Mouse (Mus musculus) NIH3T3 (cell line): Measurements from ENCODE around the gene H2-DMa.
A peak's percentile ranks its signal among the peaks of the same experiment; 100 is the strongest.

Experiments
- DNase-seq: peaks from one replicate; pipeline ENCODE4 v3.0.0-alpha.2; 2012; ENCODE audit warnings: low read depth

Gene H2-DMa

GRCm38 (mm10) chr17:34164202-34164895 is 45.0 kb downstream of the H2-DMa start:
- DNase-seq: peak; percentile 59

DNA sequence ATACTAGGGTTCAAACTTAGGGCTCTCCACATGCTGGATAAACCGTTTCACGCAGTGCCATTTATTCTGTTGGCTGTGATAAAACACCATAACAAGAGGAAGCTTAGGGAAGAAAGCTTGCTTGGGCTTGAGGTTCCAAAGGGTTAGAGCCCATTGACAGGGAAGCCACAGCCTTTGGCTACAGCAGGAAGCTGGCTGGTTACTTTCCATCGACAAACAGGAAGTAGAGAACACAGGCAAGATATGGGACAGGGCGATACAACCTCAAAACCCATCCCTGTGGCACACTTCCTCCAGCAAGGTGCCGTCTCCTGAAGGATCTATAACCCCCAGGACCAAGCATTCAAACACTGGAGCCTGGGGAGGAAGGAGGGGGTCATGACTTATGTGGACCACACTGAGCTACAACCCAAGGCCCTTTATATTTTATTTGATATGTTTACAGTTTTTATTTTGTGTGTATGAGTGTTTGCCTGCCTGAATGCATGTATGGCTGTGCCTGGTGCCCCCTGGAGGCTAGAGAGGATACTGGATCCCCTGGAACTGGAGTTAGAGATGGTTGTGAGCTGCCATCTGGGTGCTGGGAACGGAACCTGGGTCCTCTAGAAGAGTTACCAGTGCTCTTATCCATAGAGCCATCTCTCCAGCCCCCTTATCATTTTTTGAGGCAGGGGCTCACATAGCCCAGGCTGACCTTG is 45.8 kb downstream of the H2-DMa start:
- DNase-seq: peak; percentile 38

- peak; percentile 83 for DNase-seq
Observed at GRCm38 (mm10) chr17:34169279-34169678, 49.9 kb downstream of the H2-DMa start.

GRCm38 (mm10) chr17:34170487-34170876 is 51.1 kb downstream of the H2-DMa start:
- DNase-seq: no peak

DNA sequence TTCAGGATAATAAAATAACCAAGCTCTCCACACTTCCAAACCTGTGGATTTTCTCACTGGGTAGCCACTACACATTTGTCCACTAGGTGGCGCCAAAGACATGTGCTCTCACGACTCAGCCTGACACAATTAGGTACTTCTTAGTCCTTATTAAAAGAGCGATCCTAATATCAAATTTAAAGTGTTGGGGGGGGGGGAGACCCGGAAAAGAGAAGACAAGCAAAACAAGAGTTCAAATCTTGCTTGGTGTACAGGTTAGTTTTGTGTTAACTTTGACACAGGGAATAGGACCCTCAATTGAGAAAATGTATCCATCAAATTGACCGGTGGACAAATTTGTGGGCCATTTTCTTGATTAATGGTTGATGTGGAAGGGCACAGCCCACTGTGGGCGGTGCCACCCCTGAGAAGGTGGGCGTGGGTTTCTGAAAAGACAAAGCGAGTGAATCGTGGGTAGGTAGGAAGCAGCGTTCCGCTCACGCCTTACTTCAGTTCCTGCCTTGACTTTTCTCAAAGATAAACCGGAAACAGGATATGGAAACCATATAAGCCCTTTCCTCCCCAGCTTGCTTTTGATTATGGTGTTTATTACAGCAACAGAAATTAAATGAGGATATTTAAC is 51.6 kb downstream of the H2-DMa start:
- peak; percentile 90 for DNase-seq

- DNase-seq: peak; percentile 21
Observed at GRCm38 (mm10) chr17:34172528-34172927, 53.2 kb downstream of the H2-DMa start.

DNA sequence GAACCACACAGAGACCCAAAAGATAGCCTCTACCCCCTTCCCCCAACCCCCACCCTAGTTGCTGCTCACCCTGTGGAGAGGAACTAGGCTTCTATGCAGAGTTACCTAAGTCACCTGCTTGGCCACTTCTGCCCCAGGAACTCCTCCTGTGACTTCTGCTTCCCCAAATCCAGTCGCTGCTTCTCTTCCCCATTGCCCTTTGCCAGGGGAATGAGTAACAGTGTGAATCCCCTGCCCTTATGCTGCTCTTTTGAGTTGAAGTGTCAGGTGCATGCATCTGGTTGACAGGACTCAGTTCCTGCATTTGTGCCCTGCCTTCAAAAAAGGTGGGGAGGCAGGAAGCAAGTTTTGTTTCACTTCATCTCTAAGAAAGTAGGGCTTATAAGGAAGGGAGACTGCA is 54.7 kb downstream of the H2-DMa start:
- no peak for DNase-seq

- peak; percentile 32 for DNase-seq
Observed at GRCm38 (mm10) chr17:34177179-34177578, 57.8 kb downstream of the H2-DMa start.

- DNase-seq: no peak
Observed at GRCm38 (mm10) chr17:34179019-34179418, 59.7 kb downstream of the H2-DMa start.

GRCm38 (mm10) chr17:34179913-34180859 is 60.8 kb downstream of the H2-DMa start:
- DNase-seq: no peak

- DNase-seq: no peak
Observed at GRCm38 (mm10) chr17:34183564-34184219, 64.4 kb downstream of the H2-DMa start.

DNA sequence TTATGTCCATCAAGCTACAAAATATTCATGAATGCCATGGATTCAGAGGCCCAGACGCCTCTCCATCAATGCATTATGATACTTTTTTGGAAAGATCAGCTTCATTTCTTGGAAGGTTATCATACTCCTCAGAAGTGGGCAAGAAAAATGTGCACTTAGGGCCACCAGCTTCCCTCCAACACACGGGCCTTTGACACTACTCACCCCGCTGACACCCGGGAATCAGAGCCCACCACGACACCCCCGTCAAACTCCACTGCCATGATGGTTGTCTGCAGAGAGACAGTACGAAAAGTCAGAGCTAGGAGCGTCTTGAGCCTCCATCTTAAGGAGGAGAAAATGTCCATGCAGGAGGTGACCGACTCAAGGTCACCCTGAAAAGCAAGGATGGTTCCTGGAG is 66.2 kb downstream of the H2-DMa start:
- no peak for DNase-seq

GRCm38 (mm10) chr17:34186885-34187260 is 67.5 kb downstream of the H2-DMa start:
- no peak for DNase-seq

DNA sequence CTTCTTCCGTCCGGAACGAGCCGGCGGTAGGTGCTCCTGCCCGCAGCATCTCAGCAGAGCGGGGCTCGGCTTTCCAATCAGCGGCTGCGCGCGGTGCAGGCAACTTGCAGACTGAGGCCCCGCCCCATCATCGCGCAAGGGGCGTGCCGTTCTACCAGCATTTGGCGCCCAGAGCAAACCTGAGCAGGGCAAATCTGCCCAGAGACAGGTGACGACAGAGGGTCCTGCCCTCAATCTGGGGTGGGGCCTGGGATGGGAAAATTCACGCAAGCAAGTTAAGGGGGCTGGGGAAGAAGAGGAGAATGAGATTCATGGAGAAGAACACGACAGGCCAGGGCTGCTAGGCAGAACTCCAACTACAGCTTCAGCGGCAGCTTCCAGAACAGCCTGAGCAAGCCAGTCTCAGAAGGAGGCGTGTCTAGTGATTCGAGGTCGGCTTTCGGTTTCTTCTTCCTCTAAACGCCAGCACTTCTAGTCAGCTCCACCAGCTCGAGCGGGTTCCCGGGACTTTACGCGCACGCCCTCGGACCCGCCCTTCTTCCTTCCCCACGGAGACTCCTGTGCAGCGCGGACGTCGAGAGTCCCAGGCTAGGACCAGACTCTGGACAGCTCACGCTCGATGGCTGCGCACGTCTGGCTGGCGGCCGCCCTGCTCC is 68.0 kb downstream of the H2-DMa start, which contains the start of the genes Tap1 and Psmb9:
Gene Tap1, plus strand, starts transcription at position 293 of the 656 bp plus-strand sequence.
Gene Psmb9, minus strand, starts transcription at position 504 of the 656 bp plus-strand sequence.
- DNase-seq: peak; percentile 99

DNA sequence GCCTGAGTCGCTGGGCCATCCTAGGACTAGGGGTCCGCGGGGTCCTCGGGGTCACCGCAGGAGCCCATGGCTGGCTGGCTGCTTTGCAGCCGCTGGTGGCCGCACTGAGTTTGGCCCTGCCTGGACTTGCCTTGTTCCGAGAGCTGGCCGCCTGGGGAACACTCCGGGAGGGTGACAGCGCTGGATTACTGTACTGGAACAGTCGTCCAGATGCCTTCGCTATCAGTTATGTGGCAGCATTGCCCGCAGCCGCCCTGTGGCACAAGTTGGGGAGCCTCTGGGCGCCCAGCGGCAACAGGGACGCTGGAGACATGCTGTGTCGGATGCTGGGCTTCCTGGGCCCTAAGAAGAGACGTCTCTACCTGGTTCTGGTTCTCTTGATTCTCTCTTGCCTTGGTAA is 68.7 kb downstream of the H2-DMa start:
- DNase-seq: peak; percentile 43
